Mouse (Mus musculus) mouse trophoblast stem cell (cell line): ENCODE measurements around the gene Lpar1.

Source experiments
- in situ Hi-C, 2 experiments: fragments of 300-500 bp; cut with MseI, MboI; formaldehyde crosslinking; loops; 2 replicates in 1 of 2; 3 replicates in 1 of 2; pipeline ENCODE4 v1.15.1; 2025

The Lpar1 gene

DNA sequence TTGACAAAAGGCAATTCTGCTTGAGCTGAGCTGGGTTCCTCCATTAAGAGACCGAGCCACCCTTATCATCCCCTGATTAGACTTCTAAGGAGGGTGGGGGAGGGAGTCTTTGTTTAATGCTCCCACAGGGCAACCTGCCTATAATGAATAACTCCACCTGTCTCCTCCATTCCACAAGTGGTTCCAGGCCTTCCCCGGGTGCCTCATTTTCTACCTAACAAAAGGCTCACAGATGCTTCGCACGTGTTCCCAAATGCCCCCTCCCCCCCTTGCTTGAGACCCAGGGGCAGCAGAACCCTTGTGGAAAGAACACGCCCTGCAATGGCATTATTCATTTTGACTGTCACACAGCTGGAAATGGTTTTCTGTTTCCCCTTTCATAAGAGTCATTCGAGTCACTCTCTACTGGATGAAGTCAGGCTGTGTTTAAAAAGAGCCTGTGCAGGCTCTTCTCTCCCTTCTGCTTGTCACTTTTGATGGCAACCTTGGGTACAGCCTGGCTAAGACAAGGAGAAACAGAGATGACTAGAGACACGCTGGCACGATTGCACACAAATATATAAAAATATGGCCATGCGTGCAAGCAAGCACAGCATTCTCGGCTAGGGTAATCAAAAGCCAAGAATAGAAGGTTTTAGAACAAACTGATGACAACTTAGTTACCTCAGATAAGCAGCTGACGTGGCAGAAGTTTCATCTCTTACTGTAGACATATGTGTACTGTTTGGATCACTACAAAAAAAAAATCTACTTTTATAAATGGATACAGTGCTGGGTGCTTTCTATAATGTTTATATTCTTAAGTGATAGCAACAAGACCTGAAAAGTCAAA is 7.0 kb downstream of the Lpar1 start:
- in situ Hi-C loops, result loop anchor here in 1 of 2 experiments (10.0 kb wide), 1 partner anchor 198 kb away; no protein-coding TSS in a partner anchor

DNA sequence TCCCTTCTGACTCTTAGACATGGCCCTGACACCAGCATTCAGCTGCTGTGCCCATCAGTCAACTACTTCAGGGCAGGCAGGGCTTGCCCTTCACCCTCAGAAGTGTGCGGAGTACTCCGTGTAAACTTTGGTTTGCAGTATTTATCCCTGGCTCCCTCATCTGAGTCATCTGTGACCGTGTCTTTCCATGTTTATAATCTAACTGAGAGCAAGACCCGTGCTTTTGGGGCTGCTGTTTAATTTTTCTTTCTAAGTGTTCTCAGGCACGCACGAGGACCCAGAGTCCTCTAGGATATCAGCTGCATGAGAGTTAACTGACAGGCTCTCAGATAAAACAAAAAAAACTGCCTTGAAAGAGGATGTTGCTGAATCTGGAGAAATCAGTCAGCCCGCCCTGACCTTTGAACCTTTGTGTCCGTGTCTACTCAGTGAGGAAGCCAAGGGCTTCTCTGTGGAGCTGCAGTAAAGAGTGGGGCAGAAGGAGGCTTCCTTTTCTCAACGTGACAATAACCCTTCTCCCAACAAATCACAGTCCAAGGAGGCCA is 7.7 kb downstream of the Lpar1 start:
- in situ Hi-C loops, result loop anchor here in 1 of 2 experiments (10.0 kb wide), 1 partner anchor 199 kb away; no protein-coding TSS in a partner anchor

DNA sequence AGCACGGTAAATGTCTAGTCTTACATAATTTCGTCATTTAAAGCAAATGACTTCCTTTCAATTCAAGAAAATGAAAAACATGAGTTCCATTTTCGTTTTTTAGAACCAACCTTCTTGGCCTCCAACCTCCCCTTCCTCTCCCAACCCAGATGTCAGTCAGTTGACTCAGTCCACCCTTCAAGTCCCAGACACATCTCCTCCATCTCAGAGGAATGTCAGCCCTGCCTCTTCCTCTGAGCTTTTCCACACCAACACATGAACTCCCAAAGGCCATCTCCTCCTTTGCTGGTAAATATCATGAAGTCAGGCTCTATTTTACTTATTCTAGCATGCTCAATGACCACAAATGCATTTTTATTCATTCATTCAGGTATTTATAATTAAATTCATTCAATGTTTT is 10.5 kb downstream of the Lpar1 start:
- in situ Hi-C loops, result loop anchor here in 1 of 2 experiments (10.0 kb wide), 1 partner anchor 202 kb away; no protein-coding TSS in a partner anchor

DNA sequence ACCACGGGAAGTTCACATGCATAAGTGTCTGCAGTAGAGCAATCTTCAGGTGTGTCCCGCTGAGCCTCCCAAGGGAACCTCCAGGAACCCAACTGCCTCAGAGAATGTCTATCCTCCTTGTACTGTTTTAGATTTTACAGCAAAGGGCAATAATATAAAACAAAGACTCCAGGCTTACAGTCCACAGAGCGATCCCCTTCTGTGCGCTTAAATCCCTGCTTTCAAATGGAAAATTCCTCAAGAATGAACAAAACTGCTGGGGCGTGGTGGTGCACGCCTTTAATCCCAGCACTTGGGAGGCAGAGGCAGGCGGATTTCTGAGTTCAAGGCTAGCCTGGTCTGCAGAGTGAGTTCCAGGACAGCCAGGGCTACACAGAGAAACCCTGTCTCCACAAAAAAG is 11.0 kb downstream of the Lpar1 start:
- in situ Hi-C loops, result loop anchor here in 1 of 2 experiments (10.0 kb wide), 1 partner anchor 202 kb away; no protein-coding TSS in a partner anchor

DNA sequence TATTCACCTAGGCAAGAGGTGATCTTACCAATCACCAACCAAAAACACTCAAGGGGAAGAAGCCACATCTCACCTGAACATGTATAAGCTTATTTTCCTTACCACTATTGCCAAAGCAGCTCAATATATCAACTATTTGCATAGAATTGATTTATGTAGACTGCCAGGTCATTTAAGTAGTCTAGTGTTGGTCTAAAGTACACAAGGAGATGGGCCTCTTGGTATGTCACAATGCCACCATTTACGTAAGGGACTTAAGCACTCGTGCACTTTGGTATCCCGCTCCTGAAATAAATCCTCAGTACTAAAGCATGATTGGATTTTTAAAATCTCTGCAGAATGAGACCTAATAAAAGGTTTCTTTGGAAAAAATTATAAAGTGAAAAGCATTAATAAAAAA is 12.9 kb downstream of the Lpar1 start:
- in situ Hi-C loops, result loop anchor here in 1 of 2 experiments (10.0 kb wide), 1 partner anchor 204 kb away; no protein-coding TSS in a partner anchor

DNA sequence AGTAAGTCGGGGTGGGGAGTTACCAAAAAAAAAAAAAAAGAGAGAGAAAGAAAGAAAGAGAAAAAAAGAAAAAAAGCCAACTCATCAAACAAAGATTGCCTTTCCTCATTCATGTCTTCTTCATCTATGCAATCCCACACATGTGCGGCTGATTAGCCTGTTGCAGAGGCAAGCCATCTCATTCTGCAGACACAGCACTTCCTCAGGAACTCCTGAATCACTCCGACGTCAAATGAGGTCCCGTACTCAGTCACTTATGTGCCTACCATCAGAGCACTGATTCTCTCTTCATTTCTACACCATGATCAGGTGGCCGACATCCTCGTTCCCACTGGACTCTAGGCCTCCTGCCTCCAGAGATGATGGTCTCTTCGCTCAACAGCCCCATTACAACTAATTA is 13.3 kb downstream of the Lpar1 start:
- in situ Hi-C loops, result loop anchor here in 1 of 2 experiments (10.0 kb wide), 1 partner anchor 204 kb away; no protein-coding TSS in a partner anchor

DNA sequence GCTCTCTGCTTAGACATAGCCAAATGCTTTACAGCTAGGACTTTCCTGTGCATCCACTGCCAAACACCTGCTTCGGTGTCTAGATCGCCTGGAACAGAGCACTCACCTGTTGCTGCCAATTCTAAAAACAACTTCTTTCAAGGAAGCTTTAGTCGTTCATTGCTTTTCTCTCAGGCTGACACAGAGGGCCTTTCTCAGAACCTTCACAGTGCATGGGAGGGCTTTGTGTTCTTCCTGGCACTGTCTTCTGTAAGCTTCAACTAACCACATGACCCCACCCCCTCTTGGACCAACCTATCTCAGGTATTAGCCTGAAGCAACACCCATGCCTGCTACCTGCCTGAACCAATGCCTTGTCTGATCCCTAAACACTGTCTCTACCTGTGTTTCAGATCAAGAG is 15.0 kb downstream of the Lpar1 start:
- in situ Hi-C loops, result no loop called here

DNA sequence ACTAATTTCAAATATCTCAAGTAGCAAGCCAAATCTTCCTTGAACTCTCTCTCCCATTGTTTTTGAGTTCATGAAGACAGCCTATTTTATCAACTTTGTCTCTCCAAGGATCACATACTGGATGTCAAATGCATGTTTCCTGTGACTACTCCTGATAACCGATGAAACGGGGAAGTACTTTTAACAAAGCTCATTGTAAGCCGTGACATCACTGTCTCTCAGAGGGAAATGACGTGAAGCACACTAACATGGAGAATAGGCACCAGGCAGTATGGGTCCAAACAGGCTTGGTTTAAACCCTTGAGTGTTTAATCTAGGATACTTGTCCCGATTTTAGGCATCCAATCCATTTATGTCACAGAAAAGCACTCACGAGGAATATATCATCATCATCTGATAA is 17.9 kb downstream of the Lpar1 start:
- in situ Hi-C loops, result no loop called here

DNA sequence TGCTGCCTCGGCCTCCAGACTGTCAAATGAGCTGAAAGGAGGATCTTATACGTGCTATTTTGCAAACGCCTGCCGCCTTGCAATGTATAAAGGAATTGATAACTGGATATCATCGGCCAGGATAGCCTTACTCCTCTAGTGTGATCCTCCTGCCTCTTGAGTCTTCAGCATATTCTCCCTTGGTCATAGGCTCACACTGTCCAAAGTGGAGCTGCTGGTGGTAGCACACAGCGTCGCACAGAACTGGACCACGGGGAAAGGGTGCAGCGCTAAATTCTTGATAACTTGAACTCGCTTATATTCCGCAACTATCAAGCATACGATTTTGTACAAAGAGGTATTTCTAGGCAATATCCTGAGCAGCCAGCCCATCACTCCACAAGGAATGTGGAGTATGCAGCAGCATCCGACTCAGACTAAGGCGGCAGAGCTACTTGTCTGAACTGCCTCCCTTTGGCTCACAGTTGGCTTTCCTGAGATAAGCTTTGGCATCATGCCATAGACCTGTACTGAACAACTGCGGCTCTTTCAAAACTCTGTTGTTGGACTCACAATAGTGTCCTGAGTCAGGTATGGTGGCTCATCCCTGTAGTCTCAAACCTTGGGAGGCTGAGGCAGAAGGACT is 18.9 kb downstream of the Lpar1 start:
- in situ Hi-C loops, result no loop called here

DNA sequence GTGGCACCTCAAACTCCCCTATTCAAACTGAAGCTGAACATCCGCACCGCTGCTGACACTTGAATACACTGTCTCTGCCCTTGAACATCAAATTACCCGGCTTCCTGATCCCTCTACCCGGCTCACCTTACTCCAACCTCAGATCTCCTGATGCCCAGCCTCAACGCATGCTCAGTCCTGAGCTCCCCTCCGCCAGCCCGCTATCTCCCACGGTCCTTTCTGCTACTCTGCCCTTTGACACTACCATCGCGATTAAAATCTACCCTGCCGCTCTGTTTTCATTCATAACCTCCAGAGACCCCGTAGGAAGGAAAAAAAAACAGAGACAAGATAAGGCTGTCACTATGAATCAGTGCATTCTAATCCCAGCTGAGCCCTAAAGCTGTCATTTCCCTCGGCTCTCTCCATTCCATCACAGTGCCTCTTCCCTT is 19.5 kb downstream of the Lpar1 start:
- in situ Hi-C loops, result no loop called here

DNA sequence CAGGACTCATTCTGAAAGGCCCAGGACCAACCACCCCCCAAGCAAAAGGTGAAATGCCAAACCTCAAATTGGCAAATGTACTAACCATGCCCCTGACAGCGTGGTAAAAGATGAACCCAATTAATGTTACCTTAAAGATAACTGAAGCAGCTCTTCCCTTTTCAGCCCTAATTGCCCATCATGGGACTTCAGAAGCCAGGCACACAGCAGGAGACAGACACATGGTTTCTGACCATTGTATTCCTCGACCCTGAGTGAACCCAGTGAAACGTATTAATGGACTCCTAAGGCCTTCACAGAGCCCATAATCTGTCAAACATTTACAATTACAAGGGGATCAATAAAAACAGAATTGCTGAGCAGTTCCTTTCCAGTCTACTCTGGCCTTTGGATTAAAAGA is 20.2 kb downstream of the Lpar1 start:
- in situ Hi-C loops, result no loop called here

DNA sequence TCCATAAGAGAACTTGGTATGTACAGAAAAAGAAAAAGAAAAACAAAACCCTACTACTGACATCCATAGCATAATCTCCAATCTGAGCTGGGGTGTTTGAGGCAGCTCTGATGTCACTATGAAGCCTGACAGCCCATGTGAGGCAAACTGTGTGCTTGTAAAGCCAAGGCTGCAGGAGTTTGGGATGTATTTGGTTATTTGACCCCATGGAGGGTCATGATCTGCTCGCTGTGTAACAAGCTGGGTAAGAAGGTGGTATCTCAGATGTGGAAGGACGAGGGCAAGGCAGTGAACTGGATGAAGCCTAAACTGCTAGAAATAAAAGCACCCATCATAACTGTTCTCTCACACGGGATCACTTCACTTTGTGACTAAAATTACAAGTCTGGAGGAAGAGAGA is 21.4 kb downstream of the Lpar1 start:
- in situ Hi-C loops, result no loop called here

DNA sequence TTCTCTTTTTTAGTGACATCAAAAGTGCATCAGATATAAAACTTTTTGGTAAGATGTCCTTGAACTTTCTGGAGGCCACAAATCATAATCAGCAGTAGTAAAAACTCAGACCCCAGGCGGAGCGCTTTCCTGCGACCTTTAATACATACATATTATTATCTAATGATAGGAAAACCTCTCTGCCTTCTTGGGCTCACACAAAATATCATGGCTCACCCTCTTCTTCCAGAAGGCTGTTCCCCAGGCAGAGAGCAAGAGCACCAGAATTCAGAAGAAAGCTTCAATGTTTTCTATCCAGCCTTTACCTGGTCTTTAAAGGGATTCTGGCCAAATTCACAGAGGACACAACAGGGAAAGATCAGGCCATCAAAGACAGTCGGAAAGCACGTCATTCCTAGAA is 23.0 kb downstream of the Lpar1 start:
- in situ Hi-C loops, result no loop called here

DNA sequence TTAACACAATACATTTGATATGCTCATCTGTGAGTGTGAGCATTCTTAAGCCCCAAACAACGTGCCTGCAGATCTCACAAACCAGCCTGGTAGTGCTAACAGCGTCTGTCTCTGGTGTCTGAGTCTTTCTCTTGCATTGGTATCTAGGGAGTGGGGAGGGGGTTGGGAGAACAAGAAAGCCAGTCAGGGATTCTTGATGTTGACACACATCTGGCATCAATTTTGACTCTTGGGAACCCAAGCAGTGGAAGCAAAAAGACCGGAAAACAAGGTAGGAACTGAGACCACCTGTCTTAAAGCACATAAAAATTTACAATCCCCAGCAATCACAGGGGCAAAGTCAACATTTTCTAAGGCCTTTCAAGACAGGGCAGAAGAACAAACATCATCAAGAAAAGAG is 23.4 kb downstream of the Lpar1 start:
- in situ Hi-C loops, result no loop called here

DNA sequence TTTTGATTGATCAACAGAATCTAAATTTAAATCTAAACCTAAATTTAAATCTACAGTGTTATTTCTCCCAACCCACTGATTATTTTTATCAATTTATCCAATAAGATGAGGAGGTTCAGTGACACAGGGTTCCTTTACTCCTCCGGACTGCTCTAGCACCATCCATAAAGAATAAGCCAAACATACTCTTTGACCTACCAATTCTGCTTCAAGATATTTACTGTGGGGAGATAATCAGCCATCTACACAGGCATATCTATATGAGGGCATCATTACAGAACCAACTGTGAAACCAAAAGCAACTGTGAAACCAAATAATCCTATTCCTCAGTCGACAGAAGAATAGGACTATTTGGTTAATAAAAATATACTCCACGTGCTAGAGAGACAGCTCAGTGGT is 25.8 kb downstream of the Lpar1 start:
- in situ Hi-C loops, result no loop called here

DNA sequence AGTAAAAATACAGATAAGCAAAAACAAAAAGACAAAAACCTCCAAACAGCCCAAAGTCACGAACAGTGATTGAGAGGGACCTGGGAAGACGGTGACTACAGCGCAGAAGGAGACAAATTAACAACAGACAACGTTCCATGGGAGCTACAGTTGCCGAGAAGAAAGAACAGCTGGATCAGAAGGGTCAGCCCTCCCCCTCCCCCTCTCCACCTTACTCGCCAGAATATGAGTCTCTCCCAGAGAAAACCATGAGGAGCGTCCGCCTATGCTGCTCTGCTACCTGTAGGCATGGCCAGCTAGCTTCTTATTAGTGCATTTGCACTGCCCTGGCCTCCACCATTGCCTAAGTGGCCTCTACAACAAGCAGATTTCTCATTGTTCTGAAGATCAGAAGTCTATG is 32.6 kb downstream of the Lpar1 start:
- in situ Hi-C loops, result no loop called here

DNA sequence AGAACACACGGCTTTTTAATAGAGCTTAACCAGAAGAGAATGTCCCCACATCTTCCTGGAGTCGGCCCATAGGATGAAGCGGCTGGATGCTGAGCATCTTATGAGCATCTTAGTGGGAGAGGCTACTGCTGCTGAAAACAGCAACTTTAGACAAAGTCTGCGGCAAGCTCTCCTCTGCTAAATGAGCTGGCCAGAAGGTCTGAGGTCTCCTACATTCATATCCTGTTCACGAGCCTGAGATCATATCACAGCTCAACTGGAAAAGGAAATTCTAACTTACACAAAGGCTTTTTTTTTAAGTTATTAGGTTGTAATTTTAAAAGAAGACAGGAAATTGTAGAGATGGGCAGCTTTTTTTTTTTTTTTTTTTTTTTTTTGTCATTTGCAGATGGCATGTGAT is 33.2 kb downstream of the Lpar1 start:
- in situ Hi-C loops, result no loop called here

DNA sequence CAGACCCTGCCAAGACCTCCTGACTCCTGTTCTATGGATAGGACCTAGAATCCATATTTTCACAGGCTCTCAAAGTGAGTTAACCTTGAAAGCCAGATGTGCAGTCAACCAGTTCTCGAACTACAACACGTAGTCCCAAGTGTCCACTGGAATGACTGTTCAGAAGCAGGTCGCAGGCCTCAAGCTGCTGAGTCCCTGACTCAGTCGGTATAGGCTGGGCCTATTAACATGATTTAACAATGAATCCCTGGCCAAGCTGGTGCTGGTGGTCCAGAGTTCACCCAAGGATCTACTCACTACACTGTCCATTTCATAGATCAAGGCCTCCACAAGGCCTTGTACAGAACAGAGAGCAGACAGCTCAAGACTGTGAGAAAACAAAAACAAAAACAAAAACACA is 33.8 kb downstream of the Lpar1 start:
- in situ Hi-C loops, result no loop called here

DNA sequence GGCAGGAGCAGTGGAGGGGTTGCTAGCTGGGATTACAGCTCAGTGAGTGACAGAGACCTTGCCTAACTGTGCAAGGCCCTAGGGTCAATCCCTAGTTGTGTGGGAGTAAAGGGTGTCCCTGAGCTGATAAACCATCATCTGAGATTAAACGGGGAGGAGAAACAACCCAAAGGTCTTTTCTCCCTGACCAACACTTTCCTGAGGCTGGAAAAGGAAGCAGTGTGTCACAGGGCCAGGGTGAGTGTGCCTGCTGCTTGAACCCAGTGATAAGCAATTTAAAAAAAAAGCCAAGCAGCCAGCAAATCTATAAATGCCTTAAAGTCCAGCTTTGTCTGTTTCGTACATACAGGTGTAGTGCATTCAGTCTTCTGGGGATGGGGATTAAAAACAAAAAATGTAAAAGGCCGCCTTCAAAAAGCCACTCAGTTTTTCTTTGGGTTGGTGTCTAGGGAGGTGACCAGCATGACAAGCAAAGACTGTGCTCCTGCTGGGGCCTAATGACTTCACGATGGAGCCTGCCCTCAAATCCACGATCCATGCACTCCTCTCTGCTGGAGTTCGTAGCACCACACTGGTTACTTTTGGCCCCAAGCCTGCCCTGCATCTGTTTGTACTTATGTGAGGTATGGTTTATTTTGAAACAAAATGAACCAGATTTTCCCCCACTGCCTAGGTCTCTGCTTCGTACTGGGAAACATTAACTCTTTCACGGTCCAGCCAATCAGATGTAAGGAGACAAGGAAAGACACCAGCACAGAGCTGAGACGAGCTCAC is 35.3 kb downstream of the Lpar1 start:
- in situ Hi-C loops, result no loop called here

DNA sequence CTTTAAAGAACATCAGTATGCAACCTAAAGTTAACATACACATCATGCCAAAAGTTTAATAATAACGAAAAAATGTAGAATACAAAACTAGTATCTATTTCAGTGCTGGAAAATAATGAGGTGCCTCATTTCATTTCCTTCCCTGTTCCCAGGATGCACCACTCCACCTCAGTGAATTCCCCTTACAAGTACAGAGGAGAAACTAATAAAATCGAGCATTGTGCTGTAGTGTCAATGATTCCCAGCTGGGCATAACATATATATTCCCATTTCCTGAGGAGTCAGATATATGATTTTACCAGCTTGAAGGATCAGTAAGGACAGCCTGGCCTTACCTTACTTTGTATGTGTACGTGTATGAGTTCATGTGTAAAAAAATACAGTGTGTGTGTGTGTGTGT is 36.9 kb downstream of the Lpar1 start:
- in situ Hi-C loops, result no loop called here

DNA sequence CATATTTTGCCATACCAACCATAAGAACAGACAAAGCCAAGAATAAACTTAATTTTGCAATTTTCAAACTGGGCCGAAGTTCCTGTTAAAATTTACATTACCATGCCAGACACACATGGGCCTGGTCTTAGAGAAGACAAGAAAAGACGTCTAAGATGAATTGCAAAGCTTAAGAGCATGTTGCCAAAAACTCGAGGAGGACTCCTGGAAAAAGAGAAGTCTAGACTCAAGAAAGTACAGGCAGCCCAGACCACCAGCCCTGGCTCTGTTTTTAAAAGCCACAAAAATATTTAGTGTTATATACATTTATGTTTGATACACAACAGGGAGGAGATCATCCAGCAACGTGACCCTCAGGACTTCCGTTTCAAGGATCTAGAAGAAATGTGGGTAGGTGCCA is 37.5 kb downstream of the Lpar1 start:
- in situ Hi-C loops, result no loop called here

DNA sequence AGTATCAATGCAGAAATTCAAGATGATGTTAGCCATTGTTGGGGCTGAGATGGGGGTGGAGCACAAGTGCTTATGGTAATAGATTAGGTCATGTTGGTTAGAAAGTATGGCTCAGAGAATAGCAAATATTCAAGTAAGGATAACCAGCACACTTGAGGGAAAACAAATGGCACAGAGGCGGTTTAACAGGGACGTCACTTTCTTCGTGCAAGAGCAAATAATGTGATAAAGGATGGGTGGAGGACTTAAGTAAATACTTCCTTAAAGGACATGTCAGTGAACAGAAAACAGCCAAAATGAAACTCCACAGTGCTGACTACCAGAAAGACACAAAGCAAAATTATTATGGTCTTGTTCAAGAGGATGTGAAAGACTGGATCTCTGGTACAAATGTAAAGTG is 42.1 kb downstream of the Lpar1 start:
- in situ Hi-C loops, result no loop called here
